Mouse (Mus musculus): ENCODE measurements around the gene Marveld2.

DNA sequence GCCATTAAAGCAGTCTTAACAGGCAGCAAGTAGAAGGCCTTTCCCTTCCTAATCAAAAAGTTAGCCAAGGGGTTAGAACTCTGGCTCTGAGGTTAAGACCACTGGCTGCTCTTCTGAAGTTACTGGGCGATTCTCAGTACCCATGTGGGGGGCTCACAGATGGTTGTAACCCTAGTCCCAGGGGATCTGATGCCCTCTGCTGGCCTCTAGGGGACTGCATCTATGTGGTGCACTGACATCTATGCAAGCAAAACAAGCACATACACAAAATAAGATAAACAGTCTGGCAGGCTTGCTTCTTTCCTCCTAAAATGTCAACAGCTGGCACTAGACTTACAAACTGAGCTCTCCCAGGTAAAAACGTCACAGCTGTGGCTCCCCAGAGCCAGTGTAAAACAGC, 3.9 kb downstream of the Marveld2 start:
- no peak for TF ChIP-seq POLR2A (IDR thresholded peaks at IDR 0.05; ENCODE audit: insufficient read depth, low read depth, low read length)
- no peak for TF ChIP-seq CTCF (IDR thresholded peaks at IDR 0.05; ENCODE audit: insufficient read depth, low read depth, low read length)
